Mouse (Mus musculus) retina, adult 2 months (tissue): ENCODE measurements at regions not wholly inside any gene's neighbourhood (a gene's known extent, or its start where the extent isn't known, plus 50 kb on each side); places are given as distances from the start of the nearest gene placed in this dataset.

Source experiments
- DNase-seq: peaks from one replicate; pipeline ENCODE4 v3.0.0-alpha.2; 2012; ENCODE audit warnings: low read depth, low spot score

- no peak for DNase-seq
Measured at GRCm38 (mm10) chr12:25784401-25784800, 630.7 kb downstream of the Rnf144a start.

- no peak for DNase-seq
Measured at GRCm38 (mm10) chr12:25782972-25783717, 631.9 kb downstream of the Rnf144a start.

GRCm38 (mm10) chr12:25771856-25772255 lies 643.2 kb downstream of the Rnf144a start:
- no peak for DNase-seq

- DNase-seq: no peak
Measured at GRCm38 (mm10) chr12:25768644-25769043, 646.4 kb downstream of the Rnf144a start.

GRCm38 (mm10) chr12:25763061-25763460 lies 652.0 kb downstream of the Rnf144a start:
- DNase-seq: no peak

GRCm38 (mm10) chr12:25757014-25757413 lies 658.0 kb downstream of the Rnf144a start:
- no peak for DNase-seq

- DNase-seq: no peak
Measured at GRCm38 (mm10) chr12:25733801-25734200, 636.9 kb upstream of the Id2 start.

- DNase-seq: no peak
Measured at GRCm38 (mm10) chr12:25725774-25726173, 628.8 kb upstream of the Id2 start.

GRCm38 (mm10) chr12:25711186-25711585 lies 614.2 kb upstream of the Id2 start:
- DNase-seq: no peak

GRCm38 (mm10) chr12:25703023-25703400 lies 606.1 kb upstream of the Id2 start:
- DNase-seq: no peak

- no peak for DNase-seq
Measured at GRCm38 (mm10) chr12:25702176-25703022, 605.5 kb upstream of the Id2 start.

GRCm38 (mm10) chr12:25687063-25687462 lies 590.1 kb upstream of the Id2 start:
- DNase-seq: no peak

GRCm38 (mm10) chr12:25676631-25677030 lies 579.7 kb upstream of the Id2 start:
- no peak for DNase-seq

GRCm38 (mm10) chr12:25668336-25668735 lies 571.4 kb upstream of the Id2 start:
- DNase-seq: no peak

- no peak for DNase-seq
Measured at GRCm38 (mm10) chr12:25654456-25654855, 557.5 kb upstream of the Id2 start.

- DNase-seq: no peak
Measured at GRCm38 (mm10) chr12:25650237-25650636, 553.3 kb upstream of the Id2 start.

- no peak for DNase-seq
Measured at GRCm38 (mm10) chr12:25628081-25628480, 531.1 kb upstream of the Id2 start.

GRCm38 (mm10) chr12:25625858-25626257 lies 528.9 kb upstream of the Id2 start:
- no peak for DNase-seq

- DNase-seq: no peak
Measured at GRCm38 (mm10) chr12:25623449-25623848, 526.5 kb upstream of the Id2 start.

GRCm38 (mm10) chr12:25621142-25621541 lies 524.2 kb upstream of the Id2 start:
- no peak for DNase-seq

- DNase-seq: no peak
Measured at GRCm38 (mm10) chr12:25617521-25617920, 520.6 kb upstream of the Id2 start.

- no peak for DNase-seq
Measured at GRCm38 (mm10) chr12:25615377-25615776, 518.4 kb upstream of the Id2 start.

- no peak for DNase-seq
Measured at GRCm38 (mm10) chr12:25613473-25613872, 516.5 kb upstream of the Id2 start.
